Mouse (Mus musculus) spleen, adult 2 months (tissue): ENCODE data around the gene Ryr3. TPM values are rescaled to one million over a fixed set of nuclear protein-coding genes. Genes with fewer than 3 reads are reported as not detected.

Source experiments
- DNase-seq, 2 experiments: peaks; one replicate each; pipeline versions ENCODE4 v3.0.0 to v3.0.0-alpha.2; 2012 to 2021; ENCODE audit warnings: low spot score in 2 of 2, low read depth in 1 of 2
- H3K27ac ChIP-seq: fragments of 200-500 bp; 2 replicates; pipeline ENCODE4 v1.5.1; 2012; ENCODE audit warnings: low read length, inconsistent platforms; ENCODE audit not compliant: insufficient read depth
- H3K27me3 ChIP-seq: fragments of 200-500 bp; 2 replicates; pipeline ENCODE4 v1.6.1; 2012; ENCODE audit warnings: mild to moderate bottlenecking, moderate library complexity, low read length, inconsistent platforms; ENCODE audit not compliant: control insufficient read depth, insufficient read depth
- H3K36me3 ChIP-seq: fragments of 200-500 bp; 2 replicates; pipeline ENCODE4 v1.6.1; 2012; ENCODE audit warnings: mild to moderate bottlenecking, low read length, inconsistent platforms; ENCODE audit not compliant: control insufficient read depth, insufficient read depth
- H3K4me1 ChIP-seq: fragments of 200-500 bp; 2 replicates; pipeline ENCODE4 v1.6.1; 2011; ENCODE audit warnings: inconsistent platforms; ENCODE audit not compliant: control insufficient read depth, insufficient read depth, insufficient read length
- H3K4me3 ChIP-seq: fragments of 200-500 bp; 2 replicates; pipeline ENCODE4 v1.5.1; 2011; ENCODE audit warnings: mild to moderate bottlenecking, inconsistent platforms; ENCODE audit not compliant: insufficient read depth, insufficient read length; ENCODE audit errors: extremely low read depth
- CTCF ChIP-seq: fragments of 200-500 bp; IDR thresholded peaks from 2 replicates; pipeline ENCODE4 v1.5.1; 2011; ENCODE audit warnings: mild to moderate bottlenecking, inconsistent platforms; ENCODE audit not compliant: insufficient read depth, insufficient read length, insufficient replicate concordance; ENCODE audit errors: extremely low read depth
- POLR2A ChIP-seq: fragments of 200-500 bp; IDR thresholded peaks from 2 replicates; pipeline ENCODE4 v1.6.1; 2011; ENCODE audit warnings: low read depth, low read length, inconsistent platforms
- WGBS: fragments of 180-500 bp; shearing (Covaris S2); methylation state at CpG from one replicate; pipeline ENCODE4 v1.1.7; 2018; 5-methylcytosine and 5-hydroxymethylcytosine counted together
- polyA plus RNA-seq: library from polyadenylated mRNA; depleted of rRNA; stranded (reverse); fragments of >200 nt; gene quantifications from 2 replicates; pipeline ENCODE4 v1.2.3, GENCODE M21; 2012

Ryr3 gene
- polyA plus RNA-seq, 1 experiment = 1.1 TPM

GRCm38 (mm10) chr2:112753316-112753715 lies 463.6 kb downstream of the Ryr3 start:
- Histone ChIP-seq H3K27ac (no peak overlapping the region), H3K27me3 (no peaks in the 10 kb centered on the region), H3K4me1 (no peaks in the 10 kb centered on the region), H3K4me3 (no peak overlapping the region), H3K36me3 (no peaks in the 10 kb centered on the region)
- TF ChIP-seq POLR2A (no peak), CTCF (no peak)
- no peak for DNase-seq
- 83% methylated on average over 4 of the region's 4 CpGs for WGBS

DNA sequence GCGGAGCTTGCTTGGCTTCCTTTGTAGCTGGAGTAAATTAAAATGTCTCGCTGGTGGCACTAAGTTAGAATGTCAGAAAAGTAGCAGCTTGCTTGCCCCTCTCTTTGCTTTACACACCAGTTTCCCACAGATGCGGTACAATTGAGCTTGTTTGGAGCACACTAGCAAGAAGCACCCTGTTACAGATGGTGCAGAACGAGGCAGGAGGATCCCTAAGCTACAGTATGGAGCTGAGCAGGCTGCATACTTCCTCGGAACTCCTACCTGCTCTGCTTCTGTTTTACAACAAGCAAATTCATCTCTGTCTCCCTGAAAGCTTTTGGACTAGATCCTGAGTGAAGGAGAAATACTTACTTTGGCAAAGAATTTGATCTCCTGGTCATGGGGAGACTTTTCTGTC lies 465.5 kb downstream of the Ryr3 start:
- WGBS = 84% methylated on average over 5 of the region's 5 CpGs

GRCm38 (mm10) chr2:112748532-112748931 lies 468.4 kb downstream of the Ryr3 start:
- no peaks in the 10 kb centered on the region for H3K36me3 ChIP-seq
- no peak overlapping the region for H3K27ac ChIP-seq
- 97% methylated on average over 1 of the region's 1 CpGs for WGBS
- H3K4me3 ChIP-seq = no peak overlapping the region
- no peaks in the 10 kb centered on the region for H3K27me3 ChIP-seq
- no peak for DNase-seq
- TF ChIP-seq CTCF (no peak), POLR2A (no peak)
- H3K4me1 ChIP-seq = no peaks in the 10 kb centered on the region

More for the DNA sequence above, 465.5 kb downstream of the Ryr3 start:
- no peaks in the 10 kb centered on the region for H3K36me3 ChIP-seq
- H3K27ac ChIP-seq = no peak overlapping the region
- no peaks in the 10 kb centered on the region for H3K27me3 ChIP-seq
- TF ChIP-seq CTCF (no peak), POLR2A (no peak)
- H3K4me3 ChIP-seq = no peak overlapping the region
- no peaks in the 10 kb centered on the region for H3K4me1 ChIP-seq
- DNase-seq = no peak

DNA sequence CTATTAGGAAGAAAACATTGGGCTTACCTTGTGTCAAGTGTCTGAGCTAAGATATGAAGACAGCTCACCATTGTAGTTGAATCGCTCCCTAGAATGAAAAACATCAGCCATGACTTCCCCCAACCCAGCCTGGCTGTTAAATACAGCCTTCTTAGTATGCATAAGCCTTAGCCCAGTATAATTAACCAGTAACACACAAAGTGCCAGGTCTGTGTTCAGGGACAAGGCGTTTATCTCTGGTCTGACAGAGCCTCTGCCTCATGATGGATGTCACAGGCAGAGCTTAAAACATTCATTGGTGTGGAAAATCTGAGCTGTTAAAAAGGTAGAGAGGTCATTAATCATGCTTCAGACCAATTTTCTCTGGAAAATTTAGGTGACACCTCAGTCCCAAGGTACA lies 484.0 kb downstream of the Ryr3 start:
- no peaks in the 10 kb centered on the region for H3K4me1 ChIP-seq
- H3K4me3 ChIP-seq = no peak overlapping the region
- no peak for DNase-seq
- TF ChIP-seq POLR2A (no peak), CTCF (no peak)
- H3K36me3 ChIP-seq = no peaks in the 10 kb centered on the region
- no peaks in the 10 kb centered on the region for H3K27me3 ChIP-seq
- 73% methylated on average over 2 of the region's 2 CpGs for WGBS
- H3K27ac ChIP-seq = no peak overlapping the region

DNA sequence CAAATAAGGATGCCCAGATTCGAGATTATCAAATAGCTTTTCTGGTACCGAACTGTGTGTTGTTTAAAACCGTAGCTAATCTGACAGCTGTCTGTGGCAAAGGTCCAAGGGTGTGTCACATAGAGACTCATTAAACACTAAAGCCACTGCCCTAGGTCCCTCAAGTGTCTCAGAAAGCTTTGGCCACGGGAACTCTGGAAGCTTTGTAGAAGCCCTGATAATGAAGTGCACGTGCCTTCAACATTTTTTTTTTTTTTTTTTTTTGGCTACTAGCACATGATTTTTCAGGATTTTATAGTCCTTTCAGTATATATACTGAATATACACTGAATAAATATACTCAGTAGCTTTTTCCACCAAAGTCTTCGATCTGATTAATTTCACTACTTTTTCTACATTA lies 489.1 kb downstream of the Ryr3 start:
- WGBS = 69% methylated on average over 6 of the region's 6 CpGs
- Histone ChIP-seq H3K27ac (no peak overlapping the region), H3K27me3 (no peaks in the 10 kb centered on the region), H3K4me3 (no peak overlapping the region), H3K4me1 (no peaks in the 10 kb centered on the region), H3K36me3 (no peaks in the 10 kb centered on the region)
- TF ChIP-seq CTCF (no peak), POLR2A (no peak)
- no peak for DNase-seq

- WGBS = 85% methylated on average over 1 of the region's 1 CpGs
- H3K4me3 ChIP-seq = no peak overlapping the region
- no peaks in the 10 kb centered on the region for H3K36me3 ChIP-seq
- H3K27ac ChIP-seq = no peak overlapping the region
- TF ChIP-seq CTCF = no peak
- TF ChIP-seq POLR2A = no peak
- H3K27me3 ChIP-seq = no peaks in the 10 kb centered on the region
- no peaks in the 10 kb centered on the region for H3K4me1 ChIP-seq
- no peak for DNase-seq
Measured at GRCm38 (mm10) chr2:112721217-112721616, 495.7 kb downstream of the Ryr3 start.

DNA sequence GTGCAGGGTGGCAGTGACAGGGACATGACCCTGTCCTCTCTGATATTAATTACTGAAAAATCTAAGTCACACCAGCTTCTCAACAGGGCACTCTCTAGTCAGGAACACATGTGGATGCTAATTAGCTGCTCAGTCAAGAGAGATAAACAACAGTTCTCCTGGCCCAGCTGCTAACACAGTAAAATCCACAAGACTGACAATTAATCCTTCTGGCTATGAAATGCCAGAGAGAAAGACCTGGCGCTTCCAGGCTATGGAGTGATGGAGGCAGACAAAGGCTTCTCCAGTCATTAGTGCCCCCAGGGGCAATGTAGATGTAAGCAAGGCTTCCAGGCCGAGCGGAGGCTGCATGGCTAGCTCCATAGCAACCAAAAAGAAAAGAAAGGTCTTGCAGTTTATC lies 496.2 kb downstream of the Ryr3 start:
- no peak for DNase-seq
- Histone ChIP-seq H3K4me3 (no peak overlapping the region), H3K36me3 (no peaks in the 10 kb centered on the region), H3K27me3 (no peaks in the 10 kb centered on the region), H3K4me1 (no peaks in the 10 kb centered on the region), H3K27ac (no peak overlapping the region)
- TF ChIP-seq CTCF = no peak
- no peak for TF ChIP-seq POLR2A
- 90% methylated on average over 3 of the region's 3 CpGs for WGBS
